Mouse (Mus musculus) R1 (cell line): ENCODE measurements around the gene Trim8.

Experiments
- DNase-seq: peaks from one replicate; pipeline ENCODE4 v3.0.0-alpha.2; 2018; ENCODE audit warnings: low read depth, low spot score

The Trim8 gene

DNA sequence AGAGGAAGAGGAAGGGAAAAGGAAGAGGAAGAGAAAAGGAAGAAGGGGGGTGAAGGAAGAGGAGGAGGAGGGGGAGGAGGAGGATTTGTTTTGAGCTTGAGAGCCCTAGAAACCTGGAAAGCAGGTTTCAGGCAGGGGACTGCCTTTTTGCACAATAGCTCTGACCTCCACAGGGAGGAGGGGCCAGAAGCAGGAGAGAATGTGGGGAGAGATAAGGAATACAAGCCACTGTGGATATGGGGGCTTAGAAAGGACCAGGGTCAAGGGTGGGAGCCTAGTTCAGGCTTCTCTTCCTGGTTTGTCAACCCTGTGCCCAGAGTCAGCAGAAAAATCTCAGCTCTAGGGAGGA, 21.6 kb downstream of the Trim8 start:
- peak; percentile 64 for DNase-seq

DNA sequence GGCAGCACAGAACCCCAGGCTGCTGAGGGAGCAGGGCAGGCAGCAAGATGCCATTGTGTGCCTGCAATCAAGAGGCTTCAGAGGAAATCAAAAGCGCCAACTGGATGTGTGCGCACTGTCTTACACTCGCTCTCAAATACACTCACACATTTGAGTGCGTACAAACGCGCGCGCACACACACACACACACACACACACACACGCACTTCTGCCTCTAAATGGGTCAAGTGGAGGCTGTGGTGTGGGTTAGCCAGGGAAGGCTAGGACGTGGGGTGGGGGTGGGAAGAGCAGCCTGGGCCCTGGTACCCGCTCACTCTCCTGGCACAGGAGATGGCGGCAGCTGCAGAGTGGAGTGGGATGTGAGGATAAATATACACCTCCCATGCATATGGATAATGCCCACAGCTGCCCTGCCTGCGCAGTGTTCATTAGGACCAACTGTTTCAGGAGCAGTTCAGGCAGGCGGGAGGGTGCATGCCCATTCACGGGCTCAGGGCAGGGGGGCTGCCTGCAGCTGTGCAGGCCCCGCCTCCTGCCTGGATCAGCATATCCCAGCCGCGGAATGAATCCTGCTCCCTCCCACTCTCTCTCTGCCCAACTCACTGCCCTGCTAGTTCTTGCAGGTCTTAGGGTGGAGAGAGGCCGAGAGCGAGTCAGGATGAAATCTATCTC, 22.1 kb downstream of the Trim8 start:
- peak; percentile 81 for DNase-seq

DNA sequence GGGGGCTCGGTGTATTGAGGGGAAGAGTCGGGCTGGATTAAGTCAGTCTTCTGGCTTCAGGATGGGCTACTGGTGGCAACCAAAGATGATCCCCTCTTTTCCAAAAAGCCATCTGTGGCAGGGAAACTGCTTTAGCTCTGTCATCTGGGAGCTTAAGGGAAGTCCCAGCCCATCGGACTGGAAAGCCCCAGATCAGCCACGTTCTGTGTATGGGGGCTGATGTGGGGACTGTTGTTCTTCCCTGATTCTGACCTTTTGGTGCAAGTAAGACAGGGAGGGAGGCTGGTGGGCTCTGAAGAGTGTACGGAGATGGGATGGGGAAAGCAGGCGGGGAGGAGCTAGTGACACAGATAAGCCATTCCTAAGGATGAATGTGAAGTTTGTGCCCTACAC, 22.6 kb downstream of the Trim8 start:
- peak; percentile 45 for DNase-seq

DNA sequence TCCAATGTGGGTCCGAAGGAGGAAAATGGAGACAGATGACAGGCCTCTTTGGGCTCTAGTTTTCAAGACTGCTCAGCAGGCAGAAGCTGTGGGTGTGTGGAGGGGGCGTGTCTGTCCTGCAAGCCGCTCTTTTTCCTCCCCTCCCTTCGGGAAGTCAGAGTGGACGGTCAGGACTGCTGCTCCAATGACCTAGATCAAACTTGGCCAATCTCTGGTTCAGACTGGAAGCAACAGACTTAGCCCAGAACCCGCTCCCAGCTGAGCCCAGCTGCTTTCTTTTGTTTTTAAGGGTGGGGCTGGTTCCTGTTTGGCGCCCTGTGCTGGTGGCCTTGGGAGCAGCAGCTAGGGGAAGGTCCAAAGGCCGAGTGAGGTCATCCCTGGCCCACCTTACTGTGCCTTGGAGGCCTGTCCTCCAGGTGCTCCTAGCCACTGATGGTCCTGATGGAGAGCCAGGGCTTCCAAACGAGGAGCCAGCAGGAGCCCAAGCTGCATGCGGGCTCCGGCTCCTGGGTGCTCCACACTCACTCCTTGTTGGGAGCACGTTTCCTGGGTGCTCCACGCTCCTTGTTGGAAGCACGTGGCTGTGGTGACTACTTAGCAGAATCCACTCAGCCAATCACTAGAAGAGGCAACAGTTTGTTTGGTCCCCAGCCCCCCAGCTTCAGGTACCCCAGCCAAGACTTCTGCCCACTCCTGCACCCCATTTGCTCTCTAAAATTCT, 23.3 kb downstream of the Trim8 start:
- peak; percentile 90 for DNase-seq

DNA sequence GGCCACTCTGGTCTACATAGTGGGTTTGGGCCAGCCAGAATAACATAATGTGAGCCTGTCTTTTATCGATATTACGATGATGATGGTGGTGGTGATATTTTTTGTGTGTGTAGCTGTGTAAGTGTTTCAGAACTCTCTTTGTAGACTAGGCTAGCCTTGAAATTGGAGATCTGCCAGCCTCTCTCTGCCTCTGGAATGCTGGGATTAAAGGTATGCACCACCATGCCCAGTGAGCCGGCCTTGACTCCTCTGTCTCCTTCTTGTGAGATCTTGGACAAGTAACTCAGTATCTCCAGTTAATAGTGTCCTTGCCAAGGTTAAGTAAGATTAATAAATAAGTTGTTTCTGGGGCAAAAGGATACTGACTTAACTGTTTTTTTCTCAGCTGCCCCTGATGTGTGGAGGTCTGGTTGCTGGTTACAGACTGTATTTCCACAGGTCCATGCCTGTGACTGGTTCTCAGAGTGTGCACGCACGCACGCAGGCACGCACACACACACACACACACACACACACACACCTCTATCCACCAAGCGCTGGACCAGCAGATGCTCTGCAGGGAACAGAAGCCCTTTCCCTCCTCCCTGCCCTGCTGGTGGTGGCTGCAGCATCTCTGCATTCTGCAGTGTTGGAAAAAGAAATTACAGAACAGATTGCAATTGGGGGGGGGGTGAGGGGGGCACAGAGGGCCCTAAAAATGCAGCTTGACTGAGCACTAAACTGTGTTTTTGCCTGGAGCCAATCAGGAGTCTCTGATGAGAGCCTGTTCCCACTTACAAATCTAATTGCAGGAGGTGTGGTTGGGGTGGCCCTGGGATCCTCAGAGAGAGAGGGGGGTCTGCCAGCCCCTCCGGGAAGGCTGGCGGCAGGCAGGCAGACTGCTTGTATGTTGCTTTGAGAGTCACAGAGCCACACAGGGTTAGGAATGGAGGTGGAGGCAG, 24.5 kb downstream of the Trim8 start:
- DNase-seq = no peak

- DNase-seq = peak; percentile 69
These were observed 26.4 kb downstream of the Trim8 start for GRCm38 (mm10) chr19:46527632-46528528.

GRCm38 (mm10) chr19:46528529-46529213, 27.2 kb downstream of the Trim8 start:
- peak; percentile 79 for DNase-seq

DNA sequence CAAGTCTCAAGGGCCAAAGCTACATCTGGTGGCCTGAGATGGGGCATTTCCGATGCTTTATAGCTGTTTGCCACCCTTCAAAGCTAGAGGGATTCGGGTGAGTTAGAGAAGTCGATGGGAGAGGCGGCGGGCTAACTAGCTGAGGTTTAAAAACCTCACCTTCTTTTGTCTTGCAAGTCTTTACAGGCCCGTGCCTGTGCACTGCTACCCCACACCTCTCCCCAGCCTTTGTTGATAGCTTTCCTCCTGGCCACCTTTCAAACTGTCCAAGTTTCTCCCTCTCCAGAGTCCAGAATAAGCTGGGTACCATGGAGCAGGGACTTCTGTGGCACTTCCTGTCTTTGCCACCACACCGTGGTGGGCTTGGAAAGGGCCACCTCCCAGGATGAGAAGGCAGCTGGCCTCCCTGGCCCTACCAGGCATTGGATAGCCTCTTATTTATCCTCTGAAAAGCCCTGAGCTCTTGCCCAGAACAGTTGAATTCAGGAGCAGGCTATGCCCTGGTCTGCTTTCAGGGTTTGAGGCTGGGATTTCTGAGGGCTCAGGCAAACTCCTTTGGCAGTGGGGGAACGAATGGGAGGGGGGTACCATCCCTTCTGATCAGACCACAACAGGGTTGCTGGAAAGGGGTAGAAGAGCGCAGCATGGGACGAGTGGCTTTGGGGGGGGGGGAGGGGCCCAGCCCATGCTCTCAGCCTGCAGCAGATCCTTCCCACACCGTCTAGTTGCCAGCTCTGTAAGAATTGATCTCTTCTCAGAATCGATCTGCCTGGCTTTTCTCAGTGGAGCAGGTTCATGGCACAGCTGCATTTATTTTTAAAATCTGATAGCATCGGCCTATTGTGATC, 28.3 kb downstream of the Trim8 start:
- DNase-seq = peak; percentile 57

- no peak for DNase-seq
These were observed 29.0 kb downstream of the Trim8 start for GRCm38 (mm10) chr19:46530449-46530990.

GRCm38 (mm10) chr19:46531071-46532030, 29.8 kb downstream of the Trim8 start:
- no peak for DNase-seq

- no peak for DNase-seq
These were observed 30.7 kb downstream of the Trim8 start for GRCm38 (mm10) chr19:46532031-46532688.

- DNase-seq = no peak
These were observed 31.6 kb downstream of the Trim8 start for GRCm38 (mm10) chr19:46533066-46533465.

GRCm38 (mm10) chr19:46533525-46533924, 32.0 kb downstream of the Trim8 start:
- no peak for DNase-seq

GRCm38 (mm10) chr19:46534542-46535098, 33.1 kb downstream of the Trim8 start:
- no peak for DNase-seq

- no peak for DNase-seq
These were observed 35.9 kb downstream of the Trim8 start for GRCm38 (mm10) chr19:46537357-46537756.

DNA sequence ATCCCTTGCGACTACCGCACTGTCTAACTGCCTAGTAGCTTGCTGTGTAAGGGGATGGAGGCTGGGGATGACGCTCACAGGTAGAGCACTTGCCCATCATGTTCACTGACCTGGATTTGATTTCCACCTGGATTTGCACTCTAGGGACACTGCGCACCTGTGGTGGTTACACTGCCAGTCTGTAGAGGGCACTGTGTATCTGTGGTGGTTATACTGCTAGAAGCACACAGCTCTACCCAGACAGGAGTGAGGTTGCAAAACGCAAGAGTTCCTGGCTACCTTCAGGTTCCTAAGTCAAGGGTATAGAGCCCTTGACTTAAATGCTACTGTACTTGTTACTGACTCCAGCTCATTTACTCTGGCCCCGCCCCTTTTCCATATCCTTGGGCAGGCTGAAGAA, 36.7 kb downstream of the Trim8 start:
- peak; percentile 61 for DNase-seq

DNA sequence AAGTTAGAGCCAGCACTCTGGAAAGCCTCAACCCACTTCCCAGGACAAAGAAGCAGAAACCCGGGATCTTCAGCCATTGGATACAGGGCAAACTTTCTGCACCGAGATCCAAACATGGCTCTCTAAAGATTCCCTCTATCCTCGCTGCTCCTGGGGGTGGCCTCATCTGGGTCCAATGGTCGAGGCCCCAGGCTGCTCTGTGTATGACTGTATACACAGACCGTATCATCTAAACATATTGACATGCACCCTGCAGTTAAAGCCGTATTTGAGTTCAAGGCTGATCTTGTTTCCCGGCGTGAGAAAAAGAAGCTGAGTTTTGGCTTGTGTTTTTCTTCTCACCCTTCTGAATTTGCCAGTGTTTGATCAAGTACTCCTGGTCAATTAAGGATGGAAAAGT, 41.2 kb downstream of the Trim8 start:
- DNase-seq = no peak
